Mouse (Mus musculus): ENCODE results near the gene 1520401A03Rik. TPM values are rescaled to one million over a fixed set of nuclear protein-coding genes. Genes with fewer than 3 reads are reported as not detected.

1520401A03Rik gene
- polyA plus RNA-seq, 1 experiment from 2014 or later = 0.25 TPM

GRCm38 (mm10) chr17:23725999-23726757 lies 3.6 kb upstream of the 1520401A03Rik start, which contains the start of gene Pkmyt1:
TSS of gene Pkmyt1 (plus strand) at chr17:23726336.
- peak; percentile 98 for DNase-seq (ENCODE audit: low spot score)
- Histone ChIP-seq H3K27me3 (ENCODE audit: control insufficient read depth, insufficient read depth, low read length) (no peaks in the 10 kb centered on the region), H3K27ac (ENCODE audit: low read depth, low read length) (peak within 1 kb of the TSS; percentile 50; the same call in 1 of the 2 replicates), H3K9ac (ENCODE audit: low read length) (peak within 1 kb of the TSS; percentile 75), H3K4me3 (ENCODE audit: low read depth, low read length) (peak within 1 kb of the TSS; percentile 65), H3K4me2 (ENCODE audit: low read depth) (peak within 1 kb of the TSS; percentile 87), H3K9me3 (ENCODE audit: control insufficient read depth, low read length) (no peaks in the 10 kb centered on the region), H3K36me3 (ENCODE audit: control insufficient read depth, insufficient read depth, low read length) (no peaks in the 10 kb centered on the region), H3K4me1 (ENCODE audit: control insufficient read depth, insufficient read depth, low read length) (peaks cover 2% of the 10 kb centered on the region; the same call in 1 of the 2 replicates)
- WGBS = 2% methylated on average over 42 of the region's 73 CpGs
- ATAC-seq (ENCODE audit: insufficient read depth, low FRiP score, low TSS enrichment) = peak; percentile 92

- Histone ChIP-seq H3K27me3 (ENCODE audit: control insufficient read depth, insufficient read depth, low read length) (no peaks in the 10 kb centered on the region), H3K4me3 (ENCODE audit: low read depth, low read length) (peak overlapping the region; percentile 65), H3K9me3 (ENCODE audit: control insufficient read depth, low read length) (no peaks in the 10 kb centered on the region), H3K9ac (ENCODE audit: low read length) (peak overlapping the region; percentile 50), H3K27ac (ENCODE audit: low read depth, low read length) (no peak overlapping the region), H3K4me1 (ENCODE audit: control insufficient read depth, insufficient read depth, low read length) (peaks cover 2% of the 10 kb centered on the region; the same call in 1 of the 2 replicates), H3K4me2 (ENCODE audit: low read depth) (peak overlapping the region; percentile 87), H3K36me3 (ENCODE audit: control insufficient read depth, insufficient read depth, low read length) (no peaks in the 10 kb centered on the region)
- WGBS = 70% methylated on average over 4 of the region's 4 CpGs
- ATAC-seq (ENCODE audit: insufficient read depth, low FRiP score, low TSS enrichment) = no peak
- no peak for DNase-seq (ENCODE audit: low spot score)
Observed at GRCm38 (mm10) chr17:23725477-23725876, 2.9 kb upstream of the 1520401A03Rik start.

GRCm38 (mm10) chr17:23721886-23722285 lies 697 bp downstream of the 1520401A03Rik start:
- no peak overlapping the region for H3K4me2 ChIP-seq (ENCODE audit: low read depth)
- no peak overlapping the region for H3K9ac ChIP-seq (ENCODE audit: low read length)
- H3K4me3 ChIP-seq (ENCODE audit: low read depth, low read length) = no peak overlapping the region
- no peaks in the 10 kb centered on the region for H3K27me3 ChIP-seq (ENCODE audit: control insufficient read depth, insufficient read depth, low read length)
- WGBS = 83% methylated on average over 2 of the region's 2 CpGs
- H3K27ac ChIP-seq (ENCODE audit: low read depth, low read length) = no peak overlapping the region
- no peaks in the 10 kb centered on the region for H3K9me3 ChIP-seq (ENCODE audit: control insufficient read depth, low read length)
- no peak for DNase-seq (ENCODE audit: low spot score)
- H3K4me1 ChIP-seq (ENCODE audit: control insufficient read depth, insufficient read depth, low read length) = peaks cover 2% of the 10 kb centered on the region; the same call in 1 of the 2 replicates
- H3K36me3 ChIP-seq (ENCODE audit: control insufficient read depth, insufficient read depth, low read length) = no peaks in the 10 kb centered on the region
- no peak for ATAC-seq (ENCODE audit: insufficient read depth, low FRiP score, low TSS enrichment)

DNA sequence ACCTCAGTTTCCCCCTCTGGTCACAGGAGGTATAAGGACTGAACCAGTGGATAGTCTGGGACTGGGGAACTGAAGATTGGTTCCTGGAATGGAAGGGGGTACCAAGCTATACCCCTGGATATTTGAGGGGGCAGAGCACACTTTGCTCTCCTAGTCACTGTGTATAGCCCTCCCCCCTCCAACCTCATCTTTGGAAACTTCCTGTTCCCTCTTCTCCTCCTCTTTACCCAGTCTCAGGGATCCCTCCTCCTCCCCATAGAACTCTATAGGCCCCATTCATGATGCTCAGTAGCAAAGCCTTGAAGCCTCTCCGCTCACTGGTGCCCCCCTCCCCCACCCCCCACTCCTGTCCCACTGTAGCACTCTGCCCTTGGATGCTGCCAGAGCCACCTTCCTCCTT lies 3.1 kb downstream of the 1520401A03Rik start:
- no peak for ATAC-seq (ENCODE audit: insufficient read depth, low FRiP score, low TSS enrichment)

DNA sequence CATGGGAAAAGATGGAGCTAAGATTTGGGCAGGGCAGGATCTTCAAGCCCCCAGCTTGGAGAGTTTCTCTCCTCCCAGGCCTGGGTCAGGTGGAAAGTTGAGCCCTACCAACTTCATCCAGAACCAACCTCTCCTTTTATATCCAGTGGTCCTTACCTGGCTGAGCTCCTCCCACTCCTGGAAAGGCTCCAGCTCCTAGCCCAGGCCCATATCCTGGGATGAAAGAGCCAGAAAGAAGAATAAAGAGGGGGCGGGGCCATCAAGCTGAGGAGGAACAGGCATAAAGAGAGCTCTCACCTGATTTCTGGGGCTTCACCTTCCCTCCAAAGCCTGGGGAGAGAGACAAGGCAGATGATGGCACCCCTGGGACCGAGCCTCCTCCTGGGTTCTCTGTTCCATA lies 5.6 kb downstream of the 1520401A03Rik start:
- Histone ChIP-seq H3K9me3 (ENCODE audit: control insufficient read depth, low read length) (no peaks in the 10 kb centered on the region), H3K9ac (ENCODE audit: low read length) (no peak overlapping the region), H3K27ac (ENCODE audit: low read depth, low read length) (no peak overlapping the region), H3K27me3 (ENCODE audit: control insufficient read depth, insufficient read depth, low read length) (no peaks in the 10 kb centered on the region), H3K4me3 (ENCODE audit: low read depth, low read length) (no peak overlapping the region), H3K4me2 (ENCODE audit: low read depth) (no peak overlapping the region), H3K36me3 (ENCODE audit: control insufficient read depth, insufficient read depth, low read length) (no peaks in the 10 kb centered on the region), H3K4me1 (ENCODE audit: control insufficient read depth, insufficient read depth, low read length) (no peaks in the 10 kb centered on the region)
- DNase-seq (ENCODE audit: low spot score) (no peak), ATAC-seq (ENCODE audit: insufficient read depth, low FRiP score, low TSS enrichment) (no peak)
- WGBS = 64% methylated on average over 2 of the region's 2 CpGs

More for the DNA sequence above, 3.1 kb downstream of the 1520401A03Rik start:
- no peak for DNase-seq (ENCODE audit: low spot score)
- 42% methylated on average over 1 of the region's 1 CpGs for WGBS
- Histone ChIP-seq H3K4me3 (ENCODE audit: low read depth, low read length) (no peak overlapping the region), H3K27ac (ENCODE audit: low read depth, low read length) (no peak overlapping the region), H3K4me1 (ENCODE audit: control insufficient read depth, insufficient read depth, low read length) (no peaks in the 10 kb centered on the region), H3K36me3 (ENCODE audit: control insufficient read depth, insufficient read depth, low read length) (no peaks in the 10 kb centered on the region), H3K27me3 (ENCODE audit: control insufficient read depth, insufficient read depth, low read length) (no peaks in the 10 kb centered on the region), H3K9me3 (ENCODE audit: control insufficient read depth, low read length) (no peaks in the 10 kb centered on the region), H3K4me2 (ENCODE audit: low read depth) (no peak overlapping the region), H3K9ac (ENCODE audit: low read length) (no peak overlapping the region)

DNA sequence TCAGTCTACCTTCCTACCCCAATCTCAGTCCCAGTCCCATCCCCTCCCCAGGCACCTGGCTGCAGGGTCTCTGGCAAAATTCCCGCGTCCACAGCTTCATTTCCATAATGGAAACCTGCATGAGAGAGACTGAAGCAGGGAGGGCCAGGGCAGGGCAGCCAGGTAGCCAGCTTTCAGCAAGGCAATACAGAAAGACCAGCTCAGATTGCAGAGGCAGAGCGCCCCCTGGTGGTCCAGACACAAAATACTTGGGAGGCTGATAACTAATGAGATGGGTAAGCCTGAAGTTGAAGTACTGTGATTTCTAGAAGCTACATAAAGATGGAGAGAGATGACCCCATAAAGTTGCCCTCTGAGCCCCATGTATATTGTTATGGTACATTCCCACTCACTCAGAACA lies 16.4 kb downstream of the 1520401A03Rik start:
- WGBS = 0% methylated on average over 3 of the region's 3 CpGs
- no peaks in the 10 kb centered on the region for H3K4me1 ChIP-seq (ENCODE audit: control insufficient read depth, insufficient read depth, low read length)
- no peak overlapping the region for H3K4me3 ChIP-seq (ENCODE audit: low read depth, low read length)
- H3K36me3 ChIP-seq (ENCODE audit: control insufficient read depth, insufficient read depth, low read length) = no peaks in the 10 kb centered on the region
- ATAC-seq (ENCODE audit: insufficient read depth, low FRiP score, low TSS enrichment) (peak; percentile 45), DNase-seq (ENCODE audit: low spot score) (peak; percentile 75)
- no peak overlapping the region for H3K9ac ChIP-seq (ENCODE audit: low read length)
- H3K27me3 ChIP-seq (ENCODE audit: control insufficient read depth, insufficient read depth, low read length) = no peaks in the 10 kb centered on the region
- no peaks in the 10 kb centered on the region for H3K9me3 ChIP-seq (ENCODE audit: control insufficient read depth, low read length)
- no peak overlapping the region for H3K4me2 ChIP-seq (ENCODE audit: low read depth)
- no peak overlapping the region for H3K27ac ChIP-seq (ENCODE audit: low read depth, low read length)

GRCm38 (mm10) chr17:23705525-23706104 lies 17.0 kb downstream of the 1520401A03Rik start:
- DNase-seq (ENCODE audit: low spot score) (no peak), ATAC-seq (ENCODE audit: insufficient read depth, low FRiP score, low TSS enrichment) (no peak)
- Histone ChIP-seq H3K4me1 (ENCODE audit: control insufficient read depth, insufficient read depth, low read length) (no peaks in the 10 kb centered on the region), H3K4me3 (ENCODE audit: low read depth, low read length) (no peak overlapping the region), H3K36me3 (ENCODE audit: control insufficient read depth, insufficient read depth, low read length) (no peaks in the 10 kb centered on the region), H3K27ac (ENCODE audit: low read depth, low read length) (no peak overlapping the region), H3K9ac (ENCODE audit: low read length) (no peak overlapping the region), H3K4me2 (ENCODE audit: low read depth) (no peak overlapping the region), H3K27me3 (ENCODE audit: control insufficient read depth, insufficient read depth, low read length) (peaks cover 3% of the 10 kb centered on the region; the same call in 1 of the 2 replicates), H3K9me3 (ENCODE audit: control insufficient read depth, low read length) (no peaks in the 10 kb centered on the region)
- WGBS = 68% methylated on average over 7 of the region's 7 CpGs

DNA sequence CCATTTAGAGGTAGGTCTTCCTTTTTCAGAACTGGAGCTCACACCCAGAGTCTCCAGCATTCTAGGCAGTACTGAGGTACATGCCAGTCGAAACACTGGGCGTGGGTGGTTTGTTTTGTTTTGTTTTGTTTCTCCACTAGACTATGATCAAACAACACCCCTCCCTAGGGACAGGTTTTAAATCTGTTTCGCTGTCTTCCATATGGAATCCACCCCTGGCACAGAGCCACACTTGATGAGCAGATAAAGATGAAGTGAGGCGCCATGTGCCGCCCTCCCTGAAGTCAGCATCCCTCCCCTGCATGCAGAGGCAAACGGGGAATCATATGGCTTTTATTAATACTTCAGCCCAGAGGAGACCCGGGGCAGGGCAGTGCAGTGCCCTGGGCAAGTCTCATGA lies 17.8 kb downstream of the 1520401A03Rik start:
- no peaks in the 10 kb centered on the region for H3K36me3 ChIP-seq (ENCODE audit: control insufficient read depth, insufficient read depth, low read length)
- no peak for DNase-seq (ENCODE audit: low spot score)
- no peak overlapping the region for H3K9ac ChIP-seq (ENCODE audit: low read length)
- no peaks in the 10 kb centered on the region for H3K4me1 ChIP-seq (ENCODE audit: control insufficient read depth, insufficient read depth, low read length)
- ATAC-seq (ENCODE audit: insufficient read depth, low FRiP score, low TSS enrichment) = no peak
- no peaks in the 10 kb centered on the region for H3K9me3 ChIP-seq (ENCODE audit: control insufficient read depth, low read length)
- no peak overlapping the region for H3K27ac ChIP-seq (ENCODE audit: low read depth, low read length)
- WGBS = 64% methylated on average over 7 of the region's 7 CpGs
- H3K4me3 ChIP-seq (ENCODE audit: low read depth, low read length) = no peak overlapping the region
- no peak overlapping the region for H3K4me2 ChIP-seq (ENCODE audit: low read depth)
- peaks cover 7% of the 10 kb centered on the region for H3K27me3 ChIP-seq (ENCODE audit: control insufficient read depth, insufficient read depth, low read length)

GRCm38 (mm10) chr17:23703301-23703700 lies 19.3 kb downstream of the 1520401A03Rik start:
- Histone ChIP-seq H3K27me3 (ENCODE audit: control insufficient read depth, insufficient read depth, low read length) (peaks cover 18% of the 10 kb centered on the region), H3K9ac (ENCODE audit: low read length) (no peak overlapping the region), H3K9me3 (ENCODE audit: control insufficient read depth, low read length) (no peaks in the 10 kb centered on the region), H3K4me3 (ENCODE audit: low read depth, low read length) (no peak overlapping the region), H3K36me3 (ENCODE audit: control insufficient read depth, insufficient read depth, low read length) (no peaks in the 10 kb centered on the region), H3K4me2 (ENCODE audit: low read depth) (no peak overlapping the region), H3K27ac (ENCODE audit: low read depth, low read length) (no peak overlapping the region), H3K4me1 (ENCODE audit: control insufficient read depth, insufficient read depth, low read length) (no peaks in the 10 kb centered on the region)
- DNase-seq (ENCODE audit: low spot score) (no peak), ATAC-seq (ENCODE audit: insufficient read depth, low FRiP score, low TSS enrichment) (no peak)
- 88% methylated on average over 9 of the region's 9 CpGs for WGBS
